Mouse (Mus musculus): Measurements from ENCODE around the gene Asic2. TPM values are rescaled to one million over a fixed set of nuclear protein-coding genes. Genes with fewer than 3 reads are reported as not detected.

Asic2 gene
- total RNA-seq, 2 experiments from 2014 or later = not detected

- DNase-seq = no peak
- intact Hi-C loops (cut with DNase I) = no loop called here
Observed at GRCm38 (mm10) chr11:80983530-80983929, 984.7 kb downstream of the Asic2 start.

DNA sequence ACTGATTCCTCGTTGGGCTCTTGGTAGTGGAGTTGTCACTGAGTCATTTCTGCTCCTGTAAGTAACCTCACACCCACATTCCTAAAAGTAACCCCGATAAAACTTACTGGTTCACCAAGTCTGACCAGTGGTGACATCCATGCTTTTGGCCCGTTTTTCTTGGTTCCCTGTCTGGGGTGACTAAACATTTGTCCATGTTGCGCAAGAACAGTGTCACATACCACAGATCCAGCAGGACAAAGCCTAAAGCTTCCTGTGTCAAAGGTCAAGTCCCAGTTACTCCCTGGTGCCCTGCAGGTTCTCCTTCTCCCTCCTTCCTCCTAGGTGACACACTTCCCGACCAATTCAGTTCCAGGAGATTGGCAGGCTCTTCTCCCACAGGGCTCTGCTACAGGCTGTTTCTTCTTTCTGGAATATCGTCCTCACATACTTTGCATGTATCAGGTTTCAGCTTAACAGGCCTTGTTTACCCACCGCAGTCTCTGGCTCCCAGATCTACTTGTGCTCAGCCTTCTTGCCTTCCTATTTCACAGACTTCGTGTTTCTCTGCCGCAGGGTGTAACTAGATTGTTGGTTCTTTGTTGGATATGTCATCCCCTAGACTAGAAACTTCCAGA is 991.9 kb downstream of the Asic2 start:
- no peak for DNase-seq
- intact Hi-C loops (cut with DNase I) = no loop called here

- peak in 1 of 2 experiments; percentile 1 for DNase-seq
- intact Hi-C loops (cut with DNase I) = no loop called here
Observed at GRCm38 (mm10) chr11:80974616-80975015, 993.6 kb downstream of the Asic2 start.

DNA sequence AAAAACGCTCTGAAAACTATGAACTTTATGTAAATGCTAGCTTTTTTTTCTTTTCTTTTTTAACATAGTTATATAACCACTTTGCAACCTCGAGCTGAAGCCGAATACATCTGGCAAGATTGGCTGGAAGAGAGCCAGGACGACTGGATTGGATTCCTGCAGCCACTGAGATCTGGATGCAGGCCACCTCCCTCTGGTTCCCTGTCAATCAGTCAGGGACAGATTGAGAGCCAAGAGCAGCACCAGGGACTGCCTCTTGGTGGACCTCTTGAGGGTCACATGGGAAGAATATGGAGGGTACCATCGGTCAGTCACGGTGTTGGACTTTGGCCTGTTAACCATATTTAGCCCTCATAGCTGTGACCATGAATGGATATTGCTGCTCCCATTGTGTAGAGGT is 994.3 kb downstream of the Asic2 start:
- intact Hi-C loops (cut with DNase I) = no loop called here
- peak; percentile 62 to 73 for DNase-seq

DNA sequence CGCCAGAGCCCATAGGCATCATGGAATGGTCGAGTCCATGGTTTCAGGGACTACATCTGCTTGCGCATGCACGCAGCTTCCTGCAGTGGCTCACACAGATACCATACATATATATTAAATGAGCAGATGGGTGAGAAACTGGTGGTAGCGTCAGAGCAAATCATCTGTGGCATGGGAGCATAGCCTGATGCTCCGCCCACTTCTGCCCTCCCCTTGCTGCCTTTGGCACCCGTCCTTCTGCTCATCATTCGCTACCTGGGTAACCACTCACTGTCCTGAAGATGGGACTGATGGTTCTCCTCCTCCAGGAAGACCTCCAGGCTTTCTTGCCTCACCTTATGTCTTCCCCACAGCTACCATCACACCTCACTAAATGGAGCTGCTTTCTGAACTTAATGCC is 995.0 kb downstream of the Asic2 start:
- DNase-seq = no peak

DNA sequence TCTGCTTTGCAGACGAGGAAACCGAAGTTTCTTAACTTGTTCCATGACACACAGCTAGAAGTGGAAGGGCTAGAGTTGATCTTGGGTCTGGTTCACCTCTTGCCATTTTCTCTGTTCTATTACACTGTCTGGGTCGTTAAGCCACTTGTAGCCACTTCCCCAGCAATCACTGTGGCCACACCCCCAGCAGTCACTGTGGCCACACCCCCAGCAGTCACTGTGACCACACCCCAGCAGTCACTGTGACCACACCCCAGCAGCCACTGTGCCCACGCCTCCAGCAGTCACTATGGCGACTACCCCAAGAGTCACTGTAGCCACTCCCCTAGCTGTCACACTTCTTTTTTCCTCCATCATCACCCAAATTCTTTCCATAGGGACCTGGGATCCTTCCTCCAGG is 1000.7 kb downstream of the Asic2 start:
- intact Hi-C loops (cut with DNase I) = no loop called here
- DNase-seq = no peak

More for the DNA sequence above, 995.0 kb downstream of the Asic2 start:
- intact Hi-C loops (cut with DNase I) = no loop called here

DNA sequence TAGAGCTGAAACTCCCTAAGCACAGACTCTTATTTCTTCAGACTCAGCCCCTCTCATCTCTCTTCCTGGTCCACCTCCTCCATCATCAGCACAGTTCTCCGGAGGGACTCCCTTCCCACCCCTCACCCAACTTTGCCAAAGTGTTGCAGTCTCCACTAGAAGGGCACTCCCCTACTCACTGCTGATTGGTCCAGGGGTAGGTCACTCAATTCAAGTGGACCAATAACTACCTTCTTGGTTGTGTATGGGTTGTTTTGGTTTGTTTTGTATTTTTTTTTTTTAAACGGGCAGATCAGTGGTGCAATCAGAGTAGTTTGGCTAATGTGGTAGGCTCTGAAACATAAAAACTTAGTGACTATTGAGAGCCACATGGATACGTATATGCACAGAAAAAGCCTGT is 1002.2 kb downstream of the Asic2 start:
- no peak for DNase-seq
- intact Hi-C loops (cut with DNase I) = no loop called here

DNA sequence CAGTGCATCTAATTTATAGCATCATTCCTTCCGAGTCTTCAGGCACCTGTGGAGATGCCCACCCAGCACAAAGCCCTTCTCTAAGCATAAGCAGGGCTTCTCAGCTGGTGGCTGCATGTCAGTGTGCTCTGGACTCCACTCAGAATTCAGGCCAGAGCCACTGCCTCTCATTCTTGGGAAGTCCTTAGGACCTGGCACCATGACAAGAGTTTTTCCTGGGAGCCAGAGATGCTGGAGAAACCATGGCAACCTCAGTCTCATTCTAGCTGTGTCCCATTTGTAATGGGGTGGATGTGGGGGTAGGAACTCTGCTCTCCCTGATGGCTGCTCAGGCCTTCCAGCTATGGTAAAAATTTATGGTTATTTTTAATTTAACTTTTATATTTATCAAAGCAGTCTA is 1006.9 kb downstream of the Asic2 start:
- DNase-seq = no peak
- intact Hi-C loops (cut with DNase I) = no loop called here

GRCm38 (mm10) chr11:80958086-80958671 is 1010.1 kb downstream of the Asic2 start:
- intact Hi-C loops (cut with DNase I) = no loop called here
- DNase-seq = no peak

DNA sequence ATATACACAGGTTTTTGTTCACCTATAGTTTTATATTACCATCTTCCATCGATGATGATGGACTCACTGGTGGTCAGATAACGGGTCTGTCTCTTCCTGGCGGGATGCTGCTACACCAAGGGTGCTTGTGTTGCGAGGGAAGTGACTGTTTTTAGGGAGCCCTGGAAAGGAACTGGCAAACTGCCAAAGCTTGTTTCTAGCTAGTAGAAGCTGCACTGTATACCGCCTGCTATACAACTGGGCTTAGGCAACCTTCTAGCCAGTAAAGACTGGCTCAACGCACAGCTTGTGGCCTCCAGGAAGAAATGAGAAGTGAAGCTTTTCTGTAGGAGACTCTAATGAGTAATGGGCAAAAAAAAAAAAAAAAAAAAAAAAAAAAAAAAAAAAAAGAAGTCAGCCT is 1012.3 kb downstream of the Asic2 start:
- intact Hi-C loops (cut with DNase I) = no loop called here
- no peak for DNase-seq

- no peak for DNase-seq
- intact Hi-C loops (cut with DNase I) = no loop called here
Observed at GRCm38 (mm10) chr11:80954147-80954546, 1014.1 kb downstream of the Asic2 start.

DNA sequence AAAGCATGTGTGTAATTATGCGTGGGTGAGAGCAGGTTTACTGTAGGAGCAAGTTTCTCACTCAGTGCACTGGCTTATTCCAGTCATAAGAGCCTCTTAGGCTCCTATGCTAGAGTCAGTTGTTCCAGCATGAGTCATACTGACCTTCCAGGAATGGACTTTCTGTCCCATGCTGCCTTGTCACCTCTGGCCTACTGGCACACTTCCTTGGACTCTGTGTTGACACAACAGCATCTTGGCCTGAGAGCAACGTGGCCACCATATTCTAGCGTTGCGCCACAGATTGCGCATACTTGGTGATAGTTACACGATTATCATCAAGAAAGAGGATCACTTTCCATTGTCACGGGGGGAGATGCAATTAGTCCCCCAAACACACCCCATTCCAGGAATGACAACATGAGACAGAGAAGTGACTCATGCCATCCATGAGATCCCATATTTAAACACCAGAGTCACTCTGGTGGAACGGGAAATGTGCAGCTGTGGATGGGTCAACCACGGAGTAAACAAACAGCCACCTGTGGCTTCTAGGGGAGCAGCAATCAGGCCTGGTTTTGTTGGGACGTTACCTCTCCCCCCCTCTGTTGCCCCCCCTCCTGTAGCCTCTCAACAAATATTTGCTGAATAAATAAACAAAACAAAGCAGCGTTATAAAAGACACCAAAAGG is 1019.1 kb downstream of the Asic2 start:
- intact Hi-C loops (cut with DNase I) = no loop called here
- DNase-seq = no peak

- no peak for DNase-seq
- intact Hi-C loops (cut with DNase I) = no loop called here
Observed at GRCm38 (mm10) chr11:80948103-80948502, 1020.2 kb downstream of the Asic2 start.

GRCm38 (mm10) chr11:80946163-80946562 is 1022.1 kb downstream of the Asic2 start:
- intact Hi-C loops (cut with DNase I) = no loop called here
- no peak for DNase-seq

- intact Hi-C loops (cut with DNase I) = no loop called here
- DNase-seq = no peak
Observed at GRCm38 (mm10) chr11:80923286-80923951, 1044.8 kb downstream of the Asic2 start.

GRCm38 (mm10) chr11:80918332-80918731 is 1049.9 kb downstream of the Asic2 start:
- intact Hi-C loops (cut with DNase I) = no loop called here

GRCm38 (mm10) chr11:80917688-80918087 is 1050.6 kb downstream of the Asic2 start:
- intact Hi-C loops (cut with DNase I) = no loop called here
- DNase-seq = peak in 1 of 2 experiments; percentile 9

More at GRCm38 (mm10) chr11:80918332-80918731, 1049.9 kb downstream of the Asic2 start:
- DNase-seq = no peak

DNA sequence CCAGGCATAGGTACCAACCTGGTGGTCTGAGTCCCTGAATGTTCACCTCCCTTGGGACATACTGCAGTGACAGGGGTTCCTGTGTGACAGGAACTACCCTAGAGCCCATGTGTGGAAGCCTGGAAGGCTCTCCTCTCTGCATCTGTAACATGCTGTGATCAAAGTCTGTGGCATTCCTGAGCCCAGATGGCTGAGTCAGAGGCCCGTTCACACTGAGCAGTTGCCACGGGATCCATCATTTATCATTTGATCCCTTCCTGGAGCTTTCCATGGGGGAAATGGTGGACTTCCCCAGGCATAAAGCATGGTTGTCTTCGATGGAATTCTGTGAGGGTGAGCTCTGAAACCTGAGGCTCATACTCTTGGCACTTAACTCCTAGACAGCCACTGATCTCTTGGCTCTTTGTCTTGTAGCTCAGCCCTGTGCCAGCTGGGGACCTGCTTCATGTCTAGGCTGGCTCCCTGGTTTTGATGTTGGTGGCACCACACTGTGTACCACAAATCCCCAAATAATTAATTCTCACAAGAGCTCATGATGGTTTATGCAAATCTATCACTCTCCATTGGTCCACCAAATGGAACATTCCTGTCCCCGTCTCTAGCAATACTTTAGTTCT is 1054.7 kb downstream of the Asic2 start:
- intact Hi-C loops (cut with DNase I) = no loop called here
- DNase-seq = no peak

GRCm38 (mm10) chr11:80912721-80913120 is 1055.5 kb downstream of the Asic2 start:
- intact Hi-C loops (cut with DNase I) = no loop called here
- no peak for DNase-seq

GRCm38 (mm10) chr11:80907820-80908219 is 1060.4 kb downstream of the Asic2 start:
- no peak for DNase-seq
- intact Hi-C loops (cut with DNase I) = loop anchor here (2.0 to 5.0 kb wide), 2 partner anchors 554 to 627 kb away; no protein-coding TSS in a partner anchor

DNA sequence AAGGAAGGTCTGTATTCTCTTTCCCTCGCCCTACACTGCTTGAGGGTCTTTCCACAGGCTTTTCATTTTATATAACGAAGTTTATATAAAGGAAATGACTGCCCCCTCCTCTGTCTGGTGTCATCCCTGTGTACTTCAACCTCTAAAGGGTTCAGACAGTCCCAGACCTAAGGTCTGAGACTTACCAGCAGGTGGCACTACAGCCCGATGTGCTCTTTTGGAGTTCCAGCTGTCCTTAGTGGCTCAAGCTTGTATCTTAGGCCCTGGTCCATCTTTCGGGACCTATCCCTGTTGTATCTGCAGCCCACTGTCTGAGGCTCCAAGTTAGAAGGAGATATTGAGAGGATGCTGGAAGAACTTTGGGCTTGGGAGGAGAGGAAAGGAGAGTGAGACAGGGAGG is 1061.8 kb downstream of the Asic2 start:
- DNase-seq = peak; percentile 48 to 74
- intact Hi-C loops (cut with DNase I) = loop anchor here (1.0 to 5.0 kb wide), 3 partner anchors 556 to 707 kb away; no protein-coding TSS in a partner anchor
